Mouse (Mus musculus) MEL (cell line): ENCODE measurements at regions not wholly inside any gene's neighbourhood (a gene's known extent, or its start where the extent isn't known, plus 50 kb on each side); places are given as distances from the start of the nearest gene placed in this dataset.

Experiments
- DNase-seq: peaks from one replicate; pipeline ENCODE4 v3.0.0; 2011; ENCODE audit warnings: low read depth, low spot score
- H3K27ac ChIP-seq: 2 replicates; pipeline ENCODE4 v1.5.1; 2012; ENCODE audit warnings: low read depth, mild to moderate bottlenecking, control low read depth, low read length, moderate library complexity; ENCODE audit not compliant: control insufficient read depth
- H3K27me3 ChIP-seq, 2 experiments: fragments of 150-350 bp in 1 of 2; sonication (generic) in 1 of 2; 2 replicates each; pipeline ENCODE4 v1.6.1; 2012; ENCODE audit warnings: low read length in 2 of 2, mild to moderate bottlenecking in 2 of 2, improper control_type of control experiment in 1 of 2, moderate library complexity in 1 of 2; ENCODE audit not compliant: insufficient read depth in 2 of 2, control insufficient read depth in 1 of 2
- H3K36me3 ChIP-seq, 2 experiments: 2 replicates each; pipeline ENCODE4 v1.6.1; 2012 to 2014; ENCODE audit warnings: low read length in 2 of 2, improper control_type of control experiment in 1 of 2, inconsistent platforms in 1 of 2, mild to moderate bottlenecking in 1 of 2; ENCODE audit not compliant: insufficient read depth in 2 of 2, control insufficient read depth in 1 of 2
- H3K4me1 ChIP-seq, 2 experiments: fragments of 150-350 bp in 1 of 2; sonication (generic) in 1 of 2; 2 replicates each; pipeline ENCODE4 v1.6.1; 2012; ENCODE audit warnings: low read length in 2 of 2, improper control_type of control experiment in 1 of 2, mild to moderate bottlenecking in 1 of 2; ENCODE audit not compliant: insufficient read depth in 2 of 2, control insufficient read depth in 1 of 2
- H3K4me3 ChIP-seq, 2 experiments: fragments of 150-350 bp in 1 of 2; sonication (generic) in 1 of 2; 2 replicates each; pipeline ENCODE4 v1.5.1; 2012; ENCODE audit warnings: low read depth in 2 of 2, low read length in 2 of 2, mild to moderate bottlenecking in 2 of 2, moderate library complexity in 2 of 2, control low read depth in 1 of 2, improper control_type of control experiment in 1 of 2; ENCODE audit not compliant: control insufficient read depth in 1 of 2, insufficient read depth in 1 of 2
- H3K79me2 ChIP-seq: 2 replicates; pipeline ENCODE4 v1.6.1; 2012; ENCODE audit warnings: mild to moderate bottlenecking, low read length, moderate library complexity; ENCODE audit not compliant: control insufficient read depth, poor library complexity, insufficient read depth
- H3K9ac ChIP-seq: 2 replicates; pipeline ENCODE4 v1.6.1; 2012; ENCODE audit warnings: low read depth, mild to moderate bottlenecking, control low read depth, low read length, moderate library complexity; ENCODE audit not compliant: control insufficient read depth, poor library complexity, severe bottlenecking
- H3K9me3 ChIP-seq: fragments of 150-350 bp; sonication (generic); replicated peaks from 2 replicates; pipeline ENCODE4 v1.6.1; 2012; ENCODE audit warnings: mild to moderate bottlenecking, low read length, improper control_type of control experiment, moderate library complexity; ENCODE audit not compliant: insufficient read depth
- CHD2 ChIP-seq: IDR thresholded peaks from 2 replicates; pipeline ENCODE4 v1.6.1; 2011; ENCODE audit warnings: low read length, improper control_type of control experiment
- E2F4 ChIP-seq: IDR thresholded peaks from 2 replicates; pipeline ENCODE4 v1.6.1; 2011; ENCODE audit warnings: low read depth, low read length, improper control_type of control experiment, borderline replicate concordance
- EP300 ChIP-seq, 2 experiments: IDR thresholded peaks; 2 replicates each; pipeline ENCODE4 v1.6.1; 2011; ENCODE audit warnings: improper control_type of control experiment in 2 of 2, low read length in 2 of 2, low read depth in 1 of 2, mild to moderate bottlenecking in 1 of 2
- ETS1 ChIP-seq: IDR thresholded peaks from 2 replicates; pipeline ENCODE4 v1.6.1; 2012; ENCODE audit warnings: low read depth, mild to moderate bottlenecking, inconsistent platforms, low read length, improper control_type of control experiment, moderate library complexity
- JUND ChIP-seq: IDR thresholded peaks from 2 replicates; pipeline ENCODE4 v1.6.1; 2011; ENCODE audit warnings: low read depth, mild to moderate bottlenecking, improper control_type of control experiment, low read length
- KAT2A ChIP-seq: conservative IDR thresholded peaks from 2 replicates; pipeline ENCODE4 v1.6.1; 2012; ENCODE audit warnings: low read depth, low read length, improper control_type of control experiment, inconsistent platforms
- MAX ChIP-seq: IDR thresholded peaks from 2 replicates; pipeline ENCODE4 v1.6.1; 2011; ENCODE audit warnings: low read length, improper control_type of control experiment
- MAZ ChIP-seq: IDR thresholded peaks from 2 replicates; pipeline ENCODE4 v1.6.1; 2012; ENCODE audit warnings: low read depth, mild to moderate bottlenecking, inconsistent platforms, low read length, improper control_type of control experiment
- NELFE ChIP-seq: IDR thresholded peaks from 2 replicates; pipeline ENCODE4 v1.6.1; 2011; ENCODE audit warnings: low read depth, low read length, improper control_type of control experiment
- NRF1 ChIP-seq: IDR thresholded peaks from 2 replicates; pipeline ENCODE4 v1.6.1; 2014; ENCODE audit warnings: low read depth, mild to moderate bottlenecking, inconsistent platforms, low read length, improper control_type of control experiment, moderate library complexity; ENCODE audit not compliant: poor library complexity, insufficient read depth, severe bottlenecking
- POLR2AphosphoS2 ChIP-seq: IDR thresholded peaks from 2 replicates; pipeline ENCODE4 v1.6.1; 2011; ENCODE audit warnings: low read length, improper control_type of control experiment
- RCOR1 ChIP-seq: IDR thresholded peaks from 2 replicates; pipeline ENCODE4 v1.6.1; 2012; ENCODE audit warnings: low read depth, mild to moderate bottlenecking, inconsistent platforms, low read length, improper control_type of control experiment
- UBTF ChIP-seq: IDR thresholded peaks from 2 replicates; pipeline ENCODE4 v1.6.1; 2012; ENCODE audit warnings: low read depth, mild to moderate bottlenecking, inconsistent platforms, low read length, improper control_type of control experiment, moderate library complexity, borderline replicate concordance; ENCODE audit not compliant: insufficient read depth
- USF1 ChIP-seq: IDR thresholded peaks from 2 replicates; pipeline ENCODE4 v1.6.1; 2014; ENCODE audit warnings: low read depth, mild to moderate bottlenecking, inconsistent platforms, low read length, improper control_type of control experiment, moderate library complexity
- USF2 ChIP-seq, 2 experiments: IDR thresholded peaks; 2 replicates each; pipeline ENCODE4 v1.6.1; 2011 to 2012; ENCODE audit warnings: improper control_type of control experiment in 2 of 2, low read length in 2 of 2, borderline replicate concordance in 1 of 2, inconsistent platforms in 1 of 2, low read depth in 1 of 2, mild to moderate bottlenecking in 1 of 2; ENCODE audit not compliant: insufficient read depth in 1 of 2
- ZC3H11A ChIP-seq: IDR thresholded peaks from 2 replicates; pipeline ENCODE4 v1.6.1; 2012; ENCODE audit warnings: low read depth, mild to moderate bottlenecking, inconsistent platforms, low read length, improper control_type of control experiment
- ZMIZ1 ChIP-seq: IDR thresholded peaks from 2 replicates; pipeline ENCODE4 v1.6.1; 2012; ENCODE audit warnings: low read depth, mild to moderate bottlenecking, inconsistent platforms, low read length, improper control_type of control experiment, moderate library complexity
- ZNF384 ChIP-seq: IDR thresholded peaks from 2 replicates; pipeline ENCODE4 v1.6.1; 2012; ENCODE audit warnings: low read depth, mild to moderate bottlenecking, inconsistent platforms, low read length, improper control_type of control experiment

- TF ChIP-seq MAX: no peak
- no peaks in the 10 kb centered on the region for H3K9me3 ChIP-seq
Observed at GRCm38 (mm10) chr9:113199241-113199640, 508.8 kb downstream of the Pdcd6ip start.

GRCm38 (mm10) chr9:113195556-113195955, 512.5 kb downstream of the Pdcd6ip start:
- TF ChIP-seq ZMIZ1 (no peak), NRF1 (no peak), ZNF384 (no peak)
- Histone ChIP-seq H3K27me3 (no peaks in the 10 kb centered on the region), H3K9me3 (no peaks in the 10 kb centered on the region), H3K27ac (no peak overlapping the region), H3K9ac (no peak overlapping the region), H3K4me1 (no peaks in the 10 kb centered on the region), H3K4me3 (no peak overlapping the region), H3K79me2 (no peaks in the 10 kb centered on the region), H3K36me3 (no peaks in the 10 kb centered on the region)
- no peak for DNase-seq

More at GRCm38 (mm10) chr9:113199241-113199640, 508.8 kb downstream of the Pdcd6ip start:
- Histone ChIP-seq H3K79me2 (no peaks in the 10 kb centered on the region), H3K36me3 (no peaks in the 10 kb centered on the region), H3K9ac (no peak overlapping the region), H3K4me1 (no peaks in the 10 kb centered on the region), H3K27me3 (no peaks in the 10 kb centered on the region), H3K4me3 (no peak overlapping the region), H3K27ac (no peak overlapping the region)
- no peak for DNase-seq

GRCm38 (mm10) chr9:113192773-113193172, 515.3 kb downstream of the Pdcd6ip start:
- no peak overlapping the region for H3K9ac ChIP-seq
- H3K4me3 ChIP-seq: no peak overlapping the region
- no peaks in the 10 kb centered on the region for H3K36me3 ChIP-seq
- no peak for DNase-seq
- H3K27ac ChIP-seq: no peak overlapping the region
- no peaks in the 10 kb centered on the region for H3K27me3 ChIP-seq
- no peaks in the 10 kb centered on the region for H3K4me1 ChIP-seq
- no peaks in the 10 kb centered on the region for H3K79me2 ChIP-seq
- TF ChIP-seq POLR2AphosphoS2 (no peak), E2F4 (no peak), ZC3H11A (no peak), MAZ (no peak)
- no peaks in the 10 kb centered on the region for H3K9me3 ChIP-seq

- no peaks in the 10 kb centered on the region for H3K27me3 ChIP-seq
- no peaks in the 10 kb centered on the region for H3K79me2 ChIP-seq
- H3K4me3 ChIP-seq: no peak overlapping the region
- H3K36me3 ChIP-seq: no peaks in the 10 kb centered on the region
- no peaks in the 10 kb centered on the region for H3K4me1 ChIP-seq
- TF ChIP-seq EP300 (IDR thresholded peaks at IDR 0.05; ENCODE audit: low read depth in 1 of 2, low read length in 2 of 2) (no peak), UBTF (no peak), USF2 (IDR thresholded peaks at IDR 0.05; ENCODE audit: borderline replicate concordance in 1 of 2, insufficient read depth in 1 of 2, low read depth in 1 of 2, low read length in 2 of 2) (no peak), USF1 (no peak), ETS1 (no peak), JUND (no peak), RCOR1 (no peak), NELFE (no peak), CHD2 (no peak), E2F4 (no peak), POLR2AphosphoS2 (no peak), KAT2A (no peak)
- H3K27ac ChIP-seq: no peak overlapping the region
- no peaks in the 10 kb centered on the region for H3K9me3 ChIP-seq
- H3K9ac ChIP-seq: no peak overlapping the region
- no peak for DNase-seq
Observed at GRCm38 (mm10) chr9:113191163-113191562, 516.9 kb downstream of the Pdcd6ip start.
